Mouse (Mus musculus) liver, embryonic 11.5 days (tissue): ENCODE measurements at regions not wholly inside any gene's neighbourhood (a gene's known extent, or its start where the extent isn't known, plus 50 kb on each side); places are given as distances from the start of the nearest gene placed in this dataset.

Source experiments
- ATAC-seq: fragments of 200-750 bp; cut with Nextera tagmentation; replicated peaks from 2 replicates; pipeline ENCODE4 v1.8.0; 2017; ENCODE audit warnings: moderate number of reproducible peaks, mild to moderate bottlenecking, moderate TSS enrichment, moderate library complexity; ENCODE audit not compliant: low FRiP score
- DNase-seq: peaks from one replicate; pipeline ENCODE4 v3.0.0-alpha.2; 2017; ENCODE audit warnings: low spot score
- H3K27ac ChIP-seq: fragments of 300-500 bp; sonication (generic); 2 replicates; pipeline ENCODE4 v1.5.1; 2014; ENCODE audit warnings: mild to moderate bottlenecking, low read depth, low read length, control low read depth
- H3K27me3 ChIP-seq: fragments of 300-500 bp; sonication (generic); replicated peaks from 2 replicates; pipeline ENCODE4 v1.6.1; 2014; ENCODE audit warnings: low read length, mixed read lengths; ENCODE audit not compliant: control insufficient read depth, insufficient read depth
- H3K36me3 ChIP-seq: fragments of 300-500 bp; sonication (generic); 2 replicates; pipeline ENCODE4 v1.6.1; 2014; ENCODE audit warnings: mild to moderate bottlenecking, low read length, moderate library complexity, mixed read lengths; ENCODE audit not compliant: control insufficient read depth, insufficient read depth
- H3K4me1 ChIP-seq: fragments of 300-500 bp; sonication (generic); replicated peaks from 2 replicates; pipeline ENCODE4 v1.6.1; 2014; ENCODE audit warnings: low read length, mixed read lengths; ENCODE audit not compliant: control insufficient read depth, insufficient read depth
- H3K4me2 ChIP-seq: fragments of 300-500 bp; sonication (generic); 2 replicates; pipeline ENCODE4 v1.6.1; 2014; ENCODE audit warnings: mild to moderate bottlenecking, control low read depth, moderate library complexity
- H3K4me3 ChIP-seq: fragments of 300-500 bp; sonication (generic); 2 replicates; pipeline ENCODE4 v1.5.1; 2014; ENCODE audit warnings: low read depth, low read length, control low read depth
- H3K9ac ChIP-seq: fragments of 300-500 bp; sonication (generic); 2 replicates; pipeline ENCODE4 v1.6.1; 2014; ENCODE audit warnings: low read depth, low read length, control low read depth
- H3K9me3 ChIP-seq: fragments of 300-500 bp; sonication (generic); 2 replicates; pipeline ENCODE4 v1.6.1; 2016; ENCODE audit warnings: low read length, inconsistent platforms, mixed read lengths; ENCODE audit not compliant: control insufficient read depth
- WGBS: fragments of 180-500 bp; shearing (Covaris S2); extraction: QIAGEN DNeasy Blood & Tissue Kit; methylation state at CpG from one replicate; pipeline ENCODE4 v1.1.7; 2014; 5-methylcytosine and 5-hydroxymethylcytosine counted together

DNA sequence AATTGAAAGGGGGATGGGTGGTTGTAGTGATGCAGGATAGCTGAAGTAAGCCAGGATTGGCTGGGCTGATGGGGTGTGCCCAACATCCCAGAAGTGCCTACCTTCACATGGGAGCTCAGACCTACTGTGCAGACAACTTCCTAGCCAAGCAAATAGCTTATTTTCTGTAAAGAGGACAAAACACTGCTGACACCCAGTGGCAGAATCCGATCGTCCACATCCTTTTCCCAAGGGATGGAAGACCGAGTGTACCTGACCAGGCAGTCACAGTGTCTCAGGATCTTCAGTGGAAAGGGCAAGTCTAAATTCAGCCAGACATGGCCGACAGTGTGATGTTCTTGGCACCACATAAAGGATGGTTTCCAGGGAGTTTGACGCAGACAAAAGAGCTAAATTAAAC is 114.4 kb downstream of the Nmur2 start:
- Histone ChIP-seq H3K4me2 (no peak overlapping the region), H3K9me3 (no peaks in the 10 kb centered on the region), H3K27me3 (no peaks in the 10 kb centered on the region), H3K4me1 (no peaks in the 10 kb centered on the region), H3K36me3 (no peaks in the 10 kb centered on the region), H3K9ac (no peak overlapping the region), H3K27ac (no peak overlapping the region), H3K4me3 (no peak overlapping the region)
- ATAC-seq (no peak), DNase-seq (no peak)
- 80% methylated on average over 5 of the region's 5 CpGs for WGBS

DNA sequence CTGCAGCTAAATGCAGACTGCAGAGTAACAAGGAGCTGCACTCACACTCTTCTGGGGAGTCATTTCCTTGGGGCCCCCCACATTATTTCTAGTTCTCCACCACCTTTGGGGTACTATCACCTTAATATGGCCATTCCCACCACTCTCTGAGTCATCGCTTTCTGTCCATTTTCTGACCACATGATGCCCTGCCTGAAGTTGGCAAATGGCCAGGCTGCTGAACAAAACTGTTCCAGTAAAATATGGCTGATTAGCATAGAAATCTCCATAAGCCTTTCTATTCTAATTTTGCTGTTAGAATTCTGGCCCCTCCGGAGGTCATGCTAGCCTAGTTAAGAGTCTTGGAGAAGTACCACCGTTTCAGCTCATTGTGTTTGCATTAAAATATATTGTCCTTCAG is 121.7 kb downstream of the Nmur2 start:
- 69% methylated on average over 3 of the region's 3 CpGs for WGBS
- H3K4me2 ChIP-seq = no peak overlapping the region
- H3K4me1 ChIP-seq = no peaks in the 10 kb centered on the region
- DNase-seq (no peak), ATAC-seq (no peak)
- no peaks in the 10 kb centered on the region for H3K36me3 ChIP-seq
- no peaks in the 10 kb centered on the region for H3K9me3 ChIP-seq
- H3K27me3 ChIP-seq = no peaks in the 10 kb centered on the region
- no peak overlapping the region for H3K4me3 ChIP-seq
- no peak overlapping the region for H3K9ac ChIP-seq
- H3K27ac ChIP-seq = no peak overlapping the region

DNA sequence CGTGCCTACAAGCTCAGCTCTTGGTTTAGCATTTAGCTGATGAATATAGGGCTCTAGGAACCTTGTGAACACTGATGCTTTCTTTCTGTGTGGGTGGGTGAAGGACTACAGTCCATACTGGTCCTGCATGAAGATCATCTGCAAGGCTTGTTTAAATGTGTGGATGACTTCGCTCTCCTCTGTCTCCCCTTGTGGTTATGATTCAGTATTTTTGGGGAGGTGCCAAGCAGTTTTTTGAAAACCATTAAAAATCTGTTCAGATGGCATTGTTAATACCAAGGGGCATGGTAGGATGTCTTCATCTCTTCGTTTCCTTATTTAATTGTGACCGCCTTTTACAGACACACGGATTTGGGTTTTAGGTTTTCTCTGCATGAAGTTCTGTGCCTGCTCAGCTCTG is 122.4 kb downstream of the Nmur2 start:
- H3K27ac ChIP-seq = no peak overlapping the region
- no peaks in the 10 kb centered on the region for H3K27me3 ChIP-seq
- 78% methylated on average over 5 of the region's 5 CpGs for WGBS
- ATAC-seq = no peak
- H3K4me2 ChIP-seq = no peak overlapping the region
- H3K4me3 ChIP-seq = no peak overlapping the region
- no peaks in the 10 kb centered on the region for H3K4me1 ChIP-seq
- no peak for DNase-seq
- H3K9ac ChIP-seq = no peak overlapping the region
- H3K9me3 ChIP-seq = no peaks in the 10 kb centered on the region
- H3K36me3 ChIP-seq = no peaks in the 10 kb centered on the region

DNA sequence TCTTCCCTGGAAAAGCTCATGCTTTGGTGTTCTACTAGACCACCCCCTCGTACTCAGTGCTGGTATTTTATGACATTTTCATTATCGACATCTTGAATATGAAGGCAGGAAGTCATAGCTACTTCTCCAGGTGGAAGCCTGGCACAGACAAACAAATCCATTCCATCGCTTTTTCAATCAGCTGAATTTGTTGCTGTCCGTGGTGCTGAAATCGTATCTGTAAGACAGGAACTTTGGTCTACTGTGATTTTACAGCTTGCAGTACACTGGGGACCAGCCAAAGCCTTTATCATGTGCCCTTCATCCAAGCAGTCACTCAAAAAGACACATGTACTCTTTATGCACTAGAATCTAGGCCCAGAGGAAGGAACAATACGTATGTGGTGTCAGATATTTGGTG is 143.3 kb downstream of the Nmur2 start:
- Histone ChIP-seq H3K27me3 (no peaks in the 10 kb centered on the region), H3K9me3 (no peaks in the 10 kb centered on the region), H3K9ac (no peak overlapping the region), H3K27ac (no peak overlapping the region), H3K4me1 (no peaks in the 10 kb centered on the region), H3K4me2 (no peak overlapping the region), H3K4me3 (no peak overlapping the region), H3K36me3 (no peaks in the 10 kb centered on the region)
- DNase-seq (no peak), ATAC-seq (no peak)
- 15% methylated on average over 6 of the region's 6 CpGs for WGBS

DNA sequence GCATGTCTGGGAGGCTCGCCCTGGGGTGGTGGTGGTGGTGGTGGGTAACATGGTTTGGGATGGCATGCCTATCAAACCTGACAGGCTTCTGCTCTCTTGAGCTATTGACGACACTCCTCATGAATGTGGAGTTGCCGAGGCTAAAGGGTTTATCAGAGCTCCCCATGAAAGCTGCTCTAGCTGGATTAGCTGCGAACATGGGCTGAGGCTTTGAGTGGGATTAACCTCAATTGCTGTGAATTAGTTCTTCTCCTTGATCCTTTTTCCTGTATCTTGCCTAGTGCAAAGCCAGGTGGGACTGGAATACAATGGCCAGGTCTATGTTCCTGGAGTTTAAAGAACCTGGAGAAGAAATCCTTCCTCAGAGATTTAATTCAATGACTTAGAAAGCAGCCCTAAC is 150.6 kb downstream of the Nmur2 start:
- DNase-seq = no peak
- ATAC-seq = no peak
- Histone ChIP-seq H3K4me3 (no peak overlapping the region), H3K4me1 (no peaks in the 10 kb centered on the region), H3K27me3 (no peaks in the 10 kb centered on the region), H3K27ac (no peak overlapping the region), H3K9ac (no peak overlapping the region), H3K4me2 (no peak overlapping the region), H3K36me3 (no peaks in the 10 kb centered on the region), H3K9me3 (no peaks in the 10 kb centered on the region)
- 64% methylated on average over 4 of the region's 4 CpGs for WGBS

DNA sequence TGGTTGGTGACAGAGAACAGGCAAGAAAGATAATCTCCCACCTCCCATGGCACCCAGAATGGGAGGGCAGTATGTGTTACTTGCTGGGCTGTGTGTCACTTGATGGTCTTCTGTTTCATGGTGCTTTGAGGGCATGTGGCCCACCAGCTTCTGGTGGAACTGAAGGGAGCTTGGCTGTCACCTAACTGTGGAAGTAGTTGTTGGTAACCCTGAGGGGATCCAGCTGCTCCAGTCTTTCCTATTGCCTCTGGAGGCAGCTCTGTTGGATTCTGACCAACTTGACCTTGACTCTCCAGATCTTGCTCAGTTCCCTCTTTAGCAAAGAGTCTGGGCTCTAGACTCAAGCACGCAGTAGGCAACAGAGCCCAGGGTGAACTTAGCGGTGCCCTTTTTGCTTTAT is 162.2 kb downstream of the Nmur2 start:
- Histone ChIP-seq H3K9ac (no peak overlapping the region), H3K36me3 (no peaks in the 10 kb centered on the region), H3K4me1 (no peaks in the 10 kb centered on the region), H3K27ac (no peak overlapping the region), H3K9me3 (no peaks in the 10 kb centered on the region), H3K4me2 (no peak overlapping the region), H3K4me3 (no peak overlapping the region), H3K27me3 (no peaks in the 10 kb centered on the region)
- 86% methylated on average over 2 of the region's 2 CpGs for WGBS
- DNase-seq (no peak), ATAC-seq (no peak)

DNA sequence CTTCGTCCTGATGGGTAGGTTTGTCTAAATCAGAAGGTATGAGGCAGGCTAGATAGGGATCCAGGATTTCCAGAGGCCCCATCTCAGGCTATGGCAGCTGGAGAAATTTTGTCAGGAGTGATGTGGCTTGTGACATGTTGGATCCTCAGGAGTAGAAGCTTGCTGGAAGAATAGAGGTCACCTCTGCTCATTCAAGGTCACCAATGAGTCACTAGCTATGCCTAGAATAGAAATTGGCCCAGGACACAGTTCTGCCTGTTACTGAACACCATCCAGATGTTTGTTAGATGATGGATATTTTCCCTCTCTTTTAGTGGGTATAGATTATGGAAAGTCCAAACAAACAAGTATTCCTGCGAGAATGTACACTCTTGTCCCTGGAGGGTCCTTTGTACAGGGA is 173.7 kb downstream of the Nmur2 start:
- WGBS = 63% methylated on average over 2 of the region's 2 CpGs

DNA sequence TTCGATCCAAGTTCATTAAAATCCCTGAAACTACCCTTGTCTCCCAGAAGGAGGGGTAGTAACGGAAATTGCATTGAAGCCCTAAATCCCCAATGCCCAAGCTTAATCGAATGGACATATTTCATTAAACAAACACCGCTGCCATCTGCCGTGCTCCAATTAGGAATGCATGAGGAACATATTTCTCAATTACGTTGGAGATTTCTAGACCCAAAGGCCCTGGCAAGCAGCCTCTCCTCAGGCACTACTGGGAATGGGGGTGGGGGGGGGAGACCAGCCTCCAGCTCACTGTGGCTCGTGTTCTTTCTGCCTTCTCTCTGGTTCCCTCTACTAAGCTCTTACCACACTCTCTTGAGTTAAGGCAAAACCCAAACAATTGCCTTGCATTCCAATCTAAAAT is 181.6 kb downstream of the Nmur2 start:
- Histone ChIP-seq H3K36me3 (no peaks in the 10 kb centered on the region), H3K27ac (no peak overlapping the region), H3K9ac (no peak overlapping the region), H3K4me1 (no peaks in the 10 kb centered on the region), H3K9me3 (no peaks in the 10 kb centered on the region), H3K4me2 (no peak overlapping the region), H3K4me3 (no peak overlapping the region), H3K27me3 (no peaks in the 10 kb centered on the region)
- WGBS = 80% methylated on average over 7 of the region's 7 CpGs
- DNase-seq (no peak), ATAC-seq (no peak)

More for the DNA sequence above, 173.7 kb downstream of the Nmur2 start:
- Histone ChIP-seq H3K4me3 (no peak overlapping the region), H3K4me2 (no peak overlapping the region), H3K9me3 (no peaks in the 10 kb centered on the region), H3K9ac (no peak overlapping the region), H3K36me3 (no peaks in the 10 kb centered on the region), H3K27me3 (no peaks in the 10 kb centered on the region), H3K27ac (no peak overlapping the region), H3K4me1 (no peaks in the 10 kb centered on the region)
- DNase-seq (no peak), ATAC-seq (no peak)

DNA sequence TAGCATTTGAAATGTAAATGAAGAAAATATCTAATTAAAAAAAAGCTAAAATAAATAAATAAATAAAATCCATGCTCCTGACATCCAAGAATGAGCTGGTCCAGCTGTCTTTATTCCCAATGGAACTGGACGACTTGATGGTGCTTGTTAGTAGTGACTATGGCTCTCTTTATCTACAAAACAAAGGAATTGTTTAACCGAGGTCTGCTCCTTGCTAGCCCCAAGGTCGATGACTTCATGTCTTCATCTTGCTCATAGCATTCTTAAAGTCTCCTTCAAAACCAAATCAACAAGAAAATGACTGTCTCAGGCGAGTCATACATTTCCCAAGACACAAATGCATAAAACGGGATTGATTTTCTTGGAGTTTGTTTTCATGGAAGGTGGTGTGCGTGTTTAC is 212.5 kb upstream of the Glra1 start:
- Histone ChIP-seq H3K27me3 (no peaks in the 10 kb centered on the region), H3K9me3 (no peaks in the 10 kb centered on the region), H3K36me3 (no peaks in the 10 kb centered on the region), H3K27ac (no peak overlapping the region), H3K4me1 (no peaks in the 10 kb centered on the region), H3K4me3 (no peak overlapping the region), H3K9ac (no peak overlapping the region), H3K4me2 (no peak overlapping the region)
- ATAC-seq (no peak), DNase-seq (no peak)
- WGBS = 71% methylated on average over 6 of the region's 6 CpGs
